In the genomic region with DNA sequence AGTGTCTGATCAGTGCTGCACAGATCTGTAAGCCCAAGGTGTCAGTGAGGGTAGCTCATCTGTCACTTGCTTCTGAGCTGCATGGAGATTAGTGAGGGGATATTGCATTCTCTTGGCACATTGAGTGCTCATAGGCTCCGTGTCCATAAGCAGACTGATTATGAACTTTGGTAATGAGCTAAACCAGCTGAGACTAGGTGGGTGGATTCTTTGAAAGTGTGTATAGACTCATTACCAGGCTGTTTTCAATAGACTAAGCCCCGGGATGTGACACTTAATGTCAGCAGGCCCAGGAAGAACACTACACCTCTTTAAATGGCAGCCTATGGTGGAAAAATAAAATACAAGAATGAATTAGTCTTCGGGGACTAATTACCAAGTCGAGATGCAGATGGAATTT, we compare ENCODE assay signal across 15 mouse cellular contexts.
"Had no signal": no experiment of that assay in that cellular context is flagged by ENCODE, and none has a peak within 500 bp of the region (broad histone marks: within the 10 kb centered on the region; RNA-seq: fewer than 3 reads in every experiment).

No protein-coding gene starts in this region.

- H3K36me3 ChIP-seq: kidney, embryonic 15.5 days; liver, embryonic 13.5 days; neural tube, embryonic 12.5 days had no signal

- H3K4me1 ChIP-seq: kidney, embryonic 15.5 days; liver, embryonic 13.5 days; neural tube, embryonic 12.5 days had no signal

- H3K27me3 ChIP-seq: kidney, embryonic 15.5 days; liver, embryonic 13.5 days; neural tube, embryonic 12.5 days had no signal

- H3K27ac ChIP-seq: kidney, embryonic 15.5 days; left cerebral cortex, adult 2 months; liver, embryonic 13.5 days; neural tube, embryonic 12.5 days had no signal

- H3K9ac ChIP-seq: kidney, embryonic 15.5 days; liver, embryonic 13.5 days; neural tube, embryonic 12.5 days had no signal

- ATAC-seq: intestine, postnatal 0 days; midbrain, embryonic 16.5 days had no signal

- DNase-seq: kidney, adult 8-10 months; kidney, postnatal 10 days; kidney, postnatal 36 days; layer of hippocampus, postnatal 36 days; liver, embryonic 13.5 days; lung, adult 2 months; lung, postnatal 14 days; lung, postnatal 4 days; thymus, adult 18-20 months; thymus, postnatal 36 days had no signal

- H3K4me3 ChIP-seq: kidney, embryonic 15.5 days; left cerebral cortex, adult 2 months; liver, embryonic 13.5 days; neural tube, embryonic 12.5 days had no signal

- H3K4me2 ChIP-seq: kidney, embryonic 15.5 days; liver, embryonic 13.5 days; neural tube, embryonic 12.5 days had no signal

- H3K9me3 ChIP-seq: kidney, embryonic 15.5 days; liver, embryonic 13.5 days; neural tube, embryonic 12.5 days had no signal
